Mouse (Mus musculus): ENCODE data around the gene Snd1. TPM values are rescaled to one million over a fixed set of nuclear protein-coding genes. Genes with fewer than 3 reads are reported as not detected.

Gene Snd1
- polyA plus RNA-seq, 1 experiment from 2014 or later = 56.1 TPM

DNA sequence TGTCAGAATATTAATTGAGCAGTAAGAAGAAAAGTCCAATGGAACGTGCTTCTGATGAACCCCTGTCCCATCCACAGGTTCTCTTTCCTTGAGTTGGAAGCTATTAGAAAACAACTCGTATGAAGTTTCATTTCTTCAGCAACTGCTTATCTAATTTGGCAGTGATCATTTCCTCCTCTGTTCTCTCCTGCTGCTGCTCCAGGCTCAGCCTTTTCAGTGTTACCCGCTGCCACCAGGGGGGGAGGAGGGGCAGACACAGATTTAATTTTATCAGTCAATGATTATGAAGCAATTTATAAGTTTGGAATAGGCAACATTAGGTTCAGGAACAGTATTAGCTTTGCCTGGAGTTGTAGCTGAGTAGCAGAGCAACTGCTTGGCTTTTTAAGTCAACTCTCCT is 291.7 kb downstream of the Snd1 start:
- Histone ChIP-seq H3K9me3 (replicated peaks; ENCODE audit: control insufficient read depth, low read length) (no peaks in the 10 kb centered on the region), H3K4me1 (ENCODE audit: control insufficient read depth, low read depth, low read length) (no peaks in the 10 kb centered on the region), H3K4me2 (ENCODE audit: low read depth, low read length) (no peak overlapping the region), H3K9ac (ENCODE audit: low read depth, low read length) (no peak overlapping the region), H3K36me3 (ENCODE audit: control insufficient read depth, insufficient read depth) (no peaks in the 10 kb centered on the region), H3K27ac (ENCODE audit: low read length) (no peak overlapping the region), H3K27me3 (ENCODE audit: control insufficient read depth, insufficient read depth, low read depth, low read length) (no peaks in the 10 kb centered on the region), H3K4me3 (ENCODE audit: low read depth, low read length) (no peak overlapping the region)
- 44% methylated on average over 3 of the region's 3 CpGs for WGBS (ENCODE audit: insufficient replicate concordance)
- ATAC-seq (ENCODE audit: low read depth) = no peak

- Histone ChIP-seq H3K27me3 (ENCODE audit: control insufficient read depth, insufficient read depth, low read depth, low read length) (no peaks in the 10 kb centered on the region), H3K27ac (ENCODE audit: low read length) (no peak overlapping the region), H3K9me3 (replicated peaks; ENCODE audit: control insufficient read depth, low read length) (no peaks in the 10 kb centered on the region), H3K9ac (ENCODE audit: low read depth, low read length) (no peak overlapping the region), H3K4me1 (ENCODE audit: control insufficient read depth, low read depth, low read length) (no peaks in the 10 kb centered on the region), H3K36me3 (ENCODE audit: control insufficient read depth, insufficient read depth) (no peaks in the 10 kb centered on the region), H3K4me3 (ENCODE audit: low read depth, low read length) (no peak overlapping the region), H3K4me2 (ENCODE audit: low read depth, low read length) (no peak overlapping the region)
- WGBS (ENCODE audit: insufficient replicate concordance) = 78% methylated on average over 6 of the region's 6 CpGs
- peak; percentile 68 for ATAC-seq (ENCODE audit: low read depth)
Measured at GRCm38 (mm10) chr6:28767891-28768481, 293.0 kb downstream of the Snd1 start.

DNA sequence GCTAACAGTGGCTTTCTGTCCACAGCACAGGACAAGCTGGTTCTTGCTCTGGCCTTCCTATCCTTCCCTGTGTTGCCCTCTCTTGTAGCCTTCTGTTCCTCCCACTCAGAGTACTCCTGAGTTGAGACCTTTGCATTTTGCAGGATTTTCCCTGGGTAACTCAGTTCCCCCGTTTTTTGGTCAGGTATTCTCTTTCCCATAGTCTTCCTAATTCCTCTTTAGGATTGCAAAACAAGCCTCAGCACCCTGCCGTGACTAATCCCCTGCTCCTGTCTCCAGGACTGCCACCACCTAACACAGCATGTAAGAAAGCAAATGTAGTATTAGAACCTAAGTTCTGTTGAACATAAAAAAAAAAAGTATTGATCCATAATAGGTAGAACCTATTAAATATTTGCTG is 296.4 kb downstream of the Snd1 start:
- no peak overlapping the region for H3K27ac ChIP-seq (ENCODE audit: low read length)
- no peak overlapping the region for H3K4me2 ChIP-seq (ENCODE audit: low read depth, low read length)
- H3K9ac ChIP-seq (ENCODE audit: low read depth, low read length) = no peak overlapping the region
- no peaks in the 10 kb centered on the region for H3K9me3 ChIP-seq (replicated peaks; ENCODE audit: control insufficient read depth, low read length)
- H3K27me3 ChIP-seq (ENCODE audit: control insufficient read depth, insufficient read depth, low read depth, low read length) = no peaks in the 10 kb centered on the region
- no peaks in the 10 kb centered on the region for H3K4me1 ChIP-seq (ENCODE audit: control insufficient read depth, low read depth, low read length)
- ATAC-seq (ENCODE audit: low read depth) = no peak
- 43% methylated on average over 2 of the region's 2 CpGs for WGBS (ENCODE audit: insufficient replicate concordance)
- H3K4me3 ChIP-seq (ENCODE audit: low read depth, low read length) = no peak overlapping the region
- no peaks in the 10 kb centered on the region for H3K36me3 ChIP-seq (ENCODE audit: control insufficient read depth, insufficient read depth)

- Histone ChIP-seq H3K9me3 (replicated peaks; ENCODE audit: control insufficient read depth, low read length) (no peaks in the 10 kb centered on the region), H3K4me3 (ENCODE audit: low read depth, low read length) (no peak overlapping the region), H3K36me3 (ENCODE audit: control insufficient read depth, insufficient read depth) (no peaks in the 10 kb centered on the region), H3K27me3 (ENCODE audit: control insufficient read depth, insufficient read depth, low read depth, low read length) (no peaks in the 10 kb centered on the region), H3K27ac (ENCODE audit: low read length) (no peak overlapping the region), H3K4me1 (ENCODE audit: control insufficient read depth, low read depth, low read length) (no peaks in the 10 kb centered on the region), H3K9ac (ENCODE audit: low read depth, low read length) (no peak overlapping the region), H3K4me2 (ENCODE audit: low read depth, low read length) (no peak overlapping the region)
- ATAC-seq (ENCODE audit: low read depth) = no peak
- 70% methylated on average over 3 of the region's 3 CpGs for WGBS (ENCODE audit: insufficient replicate concordance)
Measured at GRCm38 (mm10) chr6:28781696-28782095, 306.8 kb downstream of the Snd1 start.

GRCm38 (mm10) chr6:28783082-28783647 is 308.2 kb downstream of the Snd1 start:
- 71% methylated on average over 4 of the region's 4 CpGs for WGBS (ENCODE audit: insufficient replicate concordance)

GRCm38 (mm10) chr6:28783953-28784352 is 309.0 kb downstream of the Snd1 start:
- H3K4me2 ChIP-seq (ENCODE audit: low read depth, low read length) = no peak overlapping the region
- no peak for ATAC-seq (ENCODE audit: low read depth)

More at GRCm38 (mm10) chr6:28783082-28783647, 308.2 kb downstream of the Snd1 start:
- Histone ChIP-seq H3K9ac (ENCODE audit: low read depth, low read length) (no peak overlapping the region), H3K36me3 (ENCODE audit: control insufficient read depth, insufficient read depth) (no peaks in the 10 kb centered on the region), H3K4me3 (ENCODE audit: low read depth, low read length) (no peak overlapping the region), H3K27ac (ENCODE audit: low read length) (no peak overlapping the region), H3K4me2 (ENCODE audit: low read depth, low read length) (no peak overlapping the region), H3K4me1 (ENCODE audit: control insufficient read depth, low read depth, low read length) (no peaks in the 10 kb centered on the region), H3K9me3 (replicated peaks; ENCODE audit: control insufficient read depth, low read length) (no peaks in the 10 kb centered on the region), H3K27me3 (ENCODE audit: control insufficient read depth, insufficient read depth, low read depth, low read length) (no peaks in the 10 kb centered on the region)
- ATAC-seq (ENCODE audit: low read depth) = no peak

DNA sequence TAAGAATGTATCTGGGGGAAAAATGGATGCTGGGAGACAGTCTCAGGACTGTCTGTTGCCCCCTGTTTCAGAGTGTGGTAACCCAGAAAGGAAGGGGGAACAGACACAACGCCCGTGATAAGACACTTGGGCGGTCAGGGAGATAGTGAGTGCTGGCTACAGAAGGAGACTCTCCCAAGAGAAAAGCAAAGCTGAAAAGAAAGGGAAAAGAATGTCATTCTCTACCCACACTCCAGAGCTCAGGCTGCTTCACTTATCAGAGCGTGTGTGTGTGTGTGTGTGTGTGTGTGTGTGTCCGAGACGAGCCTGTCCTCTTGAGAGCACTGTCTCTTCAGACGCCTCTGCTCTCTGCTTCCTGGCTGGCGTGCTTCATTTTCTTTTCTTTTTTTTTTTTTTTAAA is 310.8 kb downstream of the Snd1 start:
- Histone ChIP-seq H3K4me1 (ENCODE audit: control insufficient read depth, low read depth, low read length) (no peaks in the 10 kb centered on the region), H3K36me3 (ENCODE audit: control insufficient read depth, insufficient read depth) (no peaks in the 10 kb centered on the region), H3K4me3 (ENCODE audit: low read depth, low read length) (no peak overlapping the region), H3K4me2 (ENCODE audit: low read depth, low read length) (no peak overlapping the region), H3K9me3 (replicated peaks; ENCODE audit: control insufficient read depth, low read length) (no peaks in the 10 kb centered on the region), H3K27me3 (ENCODE audit: control insufficient read depth, insufficient read depth, low read depth, low read length) (no peaks in the 10 kb centered on the region), H3K9ac (ENCODE audit: low read depth, low read length) (no peak overlapping the region), H3K27ac (ENCODE audit: low read length) (no peak overlapping the region)
- ATAC-seq (ENCODE audit: low read depth) = 0 out of 2 replicates have a peak, but pooled peaks have one; percentile 21
- 24% methylated on average over 8 of the region's 8 CpGs for WGBS (ENCODE audit: insufficient replicate concordance)

More at GRCm38 (mm10) chr6:28783953-28784352, 309.0 kb downstream of the Snd1 start:
- Histone ChIP-seq H3K27ac (ENCODE audit: low read length) (no peak overlapping the region), H3K4me3 (ENCODE audit: low read depth, low read length) (no peak overlapping the region), H3K27me3 (ENCODE audit: control insufficient read depth, insufficient read depth, low read depth, low read length) (no peaks in the 10 kb centered on the region), H3K9ac (ENCODE audit: low read depth, low read length) (no peak overlapping the region), H3K9me3 (replicated peaks; ENCODE audit: control insufficient read depth, low read length) (no peaks in the 10 kb centered on the region), H3K36me3 (ENCODE audit: control insufficient read depth, insufficient read depth) (no peaks in the 10 kb centered on the region), H3K4me1 (ENCODE audit: control insufficient read depth, low read depth, low read length) (no peaks in the 10 kb centered on the region)
- WGBS (ENCODE audit: insufficient replicate concordance) = 70% methylated on average over 5 of the region's 5 CpGs

GRCm38 (mm10) chr6:28787133-28787532 is 312.2 kb downstream of the Snd1 start:
- Histone ChIP-seq H3K4me2 (ENCODE audit: low read depth, low read length) (no peak overlapping the region), H3K27me3 (ENCODE audit: control insufficient read depth, insufficient read depth, low read depth, low read length) (no peaks in the 10 kb centered on the region), H3K4me1 (ENCODE audit: control insufficient read depth, low read depth, low read length) (no peaks in the 10 kb centered on the region), H3K9ac (ENCODE audit: low read depth, low read length) (no peak overlapping the region), H3K4me3 (ENCODE audit: low read depth, low read length) (no peak overlapping the region), H3K36me3 (ENCODE audit: control insufficient read depth, insufficient read depth) (no peaks in the 10 kb centered on the region), H3K27ac (ENCODE audit: low read length) (no peak overlapping the region), H3K9me3 (replicated peaks; ENCODE audit: control insufficient read depth, low read length) (no peaks in the 10 kb centered on the region)
- ATAC-seq (ENCODE audit: low read depth) = no peak
- WGBS (ENCODE audit: insufficient replicate concordance) = 44% methylated on average over 6 of the region's 6 CpGs

DNA sequence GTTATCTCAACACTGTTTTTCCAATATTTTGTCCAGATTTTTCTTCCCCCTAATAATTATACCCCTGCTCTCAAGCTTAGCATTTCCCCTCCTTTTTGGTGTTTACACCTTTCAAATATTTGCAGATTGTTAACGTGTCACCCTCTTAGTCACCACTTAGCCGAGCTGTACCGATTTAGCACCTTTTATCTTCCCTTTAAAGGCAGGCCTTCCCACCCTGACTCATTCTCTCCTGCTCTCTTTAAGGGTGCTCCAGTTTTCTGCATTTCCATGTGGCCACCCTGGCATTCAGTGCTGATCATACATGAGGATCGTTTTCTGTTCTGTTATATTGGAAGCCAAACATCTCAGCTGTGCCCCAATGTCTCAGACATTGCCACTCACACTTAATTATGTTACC is 314.7 kb downstream of the Snd1 start:
- no peak for ATAC-seq (ENCODE audit: low read depth)
- H3K36me3 ChIP-seq (ENCODE audit: control insufficient read depth, insufficient read depth) = no peaks in the 10 kb centered on the region
- no peak overlapping the region for H3K4me2 ChIP-seq (ENCODE audit: low read depth, low read length)
- no peaks in the 10 kb centered on the region for H3K27me3 ChIP-seq (ENCODE audit: control insufficient read depth, insufficient read depth, low read depth, low read length)
- H3K4me3 ChIP-seq (ENCODE audit: low read depth, low read length) = no peak overlapping the region
- H3K4me1 ChIP-seq (ENCODE audit: control insufficient read depth, low read depth, low read length) = no peaks in the 10 kb centered on the region
- no peaks in the 10 kb centered on the region for H3K9me3 ChIP-seq (replicated peaks; ENCODE audit: control insufficient read depth, low read length)
- H3K9ac ChIP-seq (ENCODE audit: low read depth, low read length) = no peak overlapping the region
- H3K27ac ChIP-seq (ENCODE audit: low read length) = no peak overlapping the region
- 45% methylated on average over 4 of the region's 4 CpGs for WGBS (ENCODE audit: insufficient replicate concordance)

All from liver, embryonic 16.5 days (tissue).